In the genomic region with DNA sequence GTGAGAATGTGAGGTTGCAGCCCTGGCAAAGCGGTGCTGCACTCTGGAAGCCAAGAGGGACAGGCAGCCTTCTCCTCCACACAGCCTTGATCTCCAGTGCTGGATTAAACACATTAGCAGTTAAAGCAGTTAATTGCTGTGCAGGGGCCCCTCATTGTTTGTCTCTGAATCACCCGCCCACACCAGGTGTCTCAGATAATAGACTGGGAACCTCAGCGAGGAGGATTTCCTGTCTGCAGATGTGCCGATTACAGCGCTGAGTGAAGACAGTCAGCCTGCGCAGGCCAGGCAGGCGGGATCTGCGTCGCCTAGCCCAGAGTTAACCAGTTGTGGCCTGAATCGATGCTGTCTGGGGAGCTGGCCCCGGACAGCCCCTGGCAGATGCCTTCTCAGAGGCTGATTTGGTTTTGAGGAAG, we compare ENCODE assay signal across 8 mouse cellular contexts. TPM values are rescaled to one million over a fixed set of nuclear protein-coding genes. Genes with fewer than 3 reads are reported as not detected.
A peak's percentile ranks its signal among the peaks of the same experiment; 100 is the strongest.
DNase-seq lines count a peak whose midpoint lies in the region; ATAC-seq lines count a peak whose summit lies in the region.

No protein-coding gene starts in this region.

- ATAC-seq in heart, embryonic 13.5 days (ENCODE audit: extremely low read depth, insufficient number of reproducible peaks, low FRiP score, low TSS enrichment), result no peak
- peak; percentile 44 for ATAC-seq in limb, embryonic 12.5 days (ENCODE audit: insufficient number of reproducible peaks, insufficient read depth, low FRiP score, low TSS enrichment, low read depth)
- ATAC-seq in midbrain, embryonic 14.5 days (ENCODE audit: low FRiP score, low TSS enrichment), result peak; percentile 75

- peaks cover 29% of the 10 kb centered on the region for H3K4me1 ChIP-seq in heart, embryonic 13.5 days
- peaks cover 30% of the 10 kb centered on the region for H3K4me1 ChIP-seq in limb, embryonic 12.5 days (replicated peaks)
- H3K4me1 ChIP-seq in midbrain, embryonic 14.5 days (ENCODE audit: control insufficient read depth, insufficient read depth, low read length), result peaks cover 20% of the 10 kb centered on the region

- H3K9ac ChIP-seq in heart, embryonic 13.5 days, result 0 out of 2 replicates have a peak overlapping the region, but pooled peaks have one; percentile 34
- no peak overlapping the region; the same call in 1 of the 2 replicates for H3K9ac ChIP-seq in limb, embryonic 12.5 days (replicated peaks)
- peak overlapping the region; percentile 24 for H3K9ac ChIP-seq in midbrain, embryonic 14.5 days (replicated peaks; ENCODE audit: low read length)

- 12% methylated on average over 11 of the region's 11 CpGs for WGBS in heart, embryonic 13.5 days
- 1% methylated on average over 11 of the region's 11 CpGs for WGBS in limb, embryonic 12.5 days
- WGBS in midbrain, embryonic 14.5 days, result 1% methylated on average over 11 of the region's 11 CpGs

- peak overlapping the region; percentile 49 for H3K4me2 ChIP-seq in heart, embryonic 13.5 days
- H3K4me2 ChIP-seq in limb, embryonic 12.5 days, result peak overlapping the region; percentile 40
- H3K4me2 ChIP-seq in midbrain, embryonic 14.5 days (ENCODE audit: low read length), result peak overlapping the region; percentile 50

- 0 out of 2 replicates have a peak overlapping the region, but pooled peaks have one; percentile 4 for H3K4me3 ChIP-seq in heart, embryonic 13.5 days
- no peak overlapping the region for H3K4me3 ChIP-seq in limb, embryonic 12.5 days (replicated peaks)
- H3K4me3 ChIP-seq in midbrain, embryonic 14.5 days (replicated peaks; ENCODE audit: low read depth, low read length), result 0 out of 2 replicates have a peak overlapping the region, but pooled peaks have one; percentile 13

- peak overlapping the region; percentile 50; the same call in 1 of the 2 replicates for H3K27ac ChIP-seq in heart, embryonic 13.5 days (replicated peaks)
- peak overlapping the region; percentile 56 for H3K27ac ChIP-seq in limb, embryonic 12.5 days
- peak overlapping the region; percentile 70 for H3K27ac ChIP-seq in midbrain, embryonic 14.5 days (replicated peaks; ENCODE audit: low read depth, low read length)

- peaks cover 12% of the 10 kb centered on the region for H3K27me3 ChIP-seq in heart, embryonic 13.5 days (replicated peaks)
- H3K27me3 ChIP-seq in limb, embryonic 12.5 days, result peaks cover 10% of the 10 kb centered on the region; the same call in 1 of the 2 replicates
- H3K27me3 ChIP-seq in midbrain, embryonic 14.5 days (ENCODE audit: control insufficient read depth, insufficient read depth, low read length), result no peaks in the 10 kb centered on the region

- peak; percentile 47 for DNase-seq in kidney, postnatal 10 days
- no peak for DNase-seq in kidney, adult 9 months
- peak; percentile 81 for DNase-seq in c-Kit-positive CD71-positive TER-119-negative erythroid progenitor cells, embryonic 14.5 days (ENCODE audit: low read depth)
- DNase-seq in midbrain, embryonic 14.5 days, result peak; percentile 79
- peak; percentile 82 to 86 for DNase-seq in thymus, postnatal 10 days (ENCODE audit: low spot score in 2 of 2)
- DNase-seq in layer of hippocampus, adult 9-10 months (ENCODE audit: low spot score), result no peak

- no peaks in the 10 kb centered on the region for H3K9me3 ChIP-seq in heart, embryonic 13.5 days
- H3K9me3 ChIP-seq in limb, embryonic 12.5 days, result no peaks in the 10 kb centered on the region
- no peaks in the 10 kb centered on the region for H3K9me3 ChIP-seq in midbrain, embryonic 14.5 days (ENCODE audit: control insufficient read depth, low read length)

- peaks cover 29% of the 10 kb centered on the region for H3K36me3 ChIP-seq in heart, embryonic 13.5 days
- peaks cover 7% of the 10 kb centered on the region; the same call in 1 of the 2 replicates for H3K36me3 ChIP-seq in limb, embryonic 12.5 days
- H3K36me3 ChIP-seq in midbrain, embryonic 14.5 days (ENCODE audit: control insufficient read depth, insufficient read depth, low read length), result 0 out of 2 replicates have a peak, but pooled peaks cover 2% of the 10 kb centered on the region

RNA-seq across cellular contexts. Expression of gene Comt, which starts 33.3 kb away (rescaled TPM):
- 101 and 108 TPM in 2 replicates for polyA plus RNA-seq in heart, embryonic 13.5 days (2015; fragmentation: Nextera tagmentation; extraction: Ambion mirVana)
- polyA plus RNA-seq in limb, embryonic 12.5 days (2016; fragmentation: Nextera tagmentation; extraction: Ambion mirVana), result 66.5 and 71.0 TPM in 2 replicates
- 79.9 and 81.3 TPM in 2 replicates for polyA plus RNA-seq in midbrain, embryonic 14.5 days (2014; fragmentation: Nextera tagmentation; extraction: Ambion mirVana)

RNA-seq across cellular contexts. Expression of gene Txnrd2, which starts 33.8 kb away (rescaled TPM):
- 34.5 and 37.4 TPM in 2 replicates for polyA plus RNA-seq in heart, embryonic 13.5 days (2015; fragmentation: Nextera tagmentation; extraction: Ambion mirVana)
- polyA plus RNA-seq in limb, embryonic 12.5 days (2016; fragmentation: Nextera tagmentation; extraction: Ambion mirVana), result 23.1 and 26.1 TPM in 2 replicates
- polyA plus RNA-seq in midbrain, embryonic 14.5 days (2014; fragmentation: Nextera tagmentation; extraction: Ambion mirVana), result 24.9 and 28.7 TPM in 2 replicates

RNA-seq across cellular contexts. Expression of gene Gnb1l, which starts 38.5 kb away (rescaled TPM):
- 8.7 and 9.1 TPM in 2 replicates for polyA plus RNA-seq in heart, embryonic 13.5 days (2015; fragmentation: Nextera tagmentation; extraction: Ambion mirVana)
- polyA plus RNA-seq in limb, embryonic 12.5 days (2016; fragmentation: Nextera tagmentation; extraction: Ambion mirVana), result 18.4 and 19.4 TPM in 2 replicates
- polyA plus RNA-seq in midbrain, embryonic 14.5 days (2014; fragmentation: Nextera tagmentation; extraction: Ambion mirVana), result 14.8 and 15.9 TPM in 2 replicates

RNA-seq across cellular contexts. Expression of gene Rtl10, which starts 38.7 kb away (rescaled TPM):
- polyA plus RNA-seq in heart, embryonic 13.5 days (2015; fragmentation: Nextera tagmentation; extraction: Ambion mirVana), result 1.5 and 1.7 TPM in 2 replicates
- 4.2 and 5.1 TPM in 2 replicates for polyA plus RNA-seq in limb, embryonic 12.5 days (2016; fragmentation: Nextera tagmentation; extraction: Ambion mirVana)
- polyA plus RNA-seq in midbrain, embryonic 14.5 days (2014; fragmentation: Nextera tagmentation; extraction: Ambion mirVana), result 3.6 and 4.1 TPM in 2 replicates

Comparison
In these comparisons a context has a peak if more than half of its experiments do, and no peak if none do; other contexts are left out.
1. DNase-seq: peak in kidney, postnatal 10 days (single experiment), c-Kit-positive CD71-positive TER-119-negative erythroid progenitor cells, embryonic 14.5 days (single experiment), midbrain, embryonic 14.5 days (single experiment) and thymus, postnatal 10 days (2 of 2); none in kidney, adult 9 months (single experiment) and layer of hippocampus, adult 9-10 months (single experiment).
2. Peak in every context shown above with its lines, with median percentiles within 50 percentile points of each other: H3K27ac ChIP-seq and H3K4me2 ChIP-seq.